32 mouse cellular contexts compared by ENCODE assay signal in genomic region chr2:114727197-114727596, GRCm38 (mm10).
"Had no signal": no experiment of that assay in that cellular context is flagged by ENCODE, and none has a peak within 500 bp of the region (broad histone marks: within the 10 kb centered on the region; RNA-seq: fewer than 3 reads in every experiment).

No protein-coding gene starts in this region.

- H3K27me3 ChIP-seq: limb, embryonic 12.5 days; limb, embryonic 13.5 days; limb, embryonic 15.5 days; liver, embryonic 12.5 days; liver, embryonic 13.5 days; liver, embryonic 15.5 days; lung, embryonic 15.5 days; megakaryocyte, embryonic 14.5 days; midbrain, embryonic 12.5 days; midbrain, embryonic 13.5 days; midbrain, embryonic 15.5 days; neural tube, embryonic 12.5 days had no signal

- H3K4me1 ChIP-seq: limb, embryonic 10.5 days; limb, embryonic 12.5 days; limb, embryonic 13.5 days; limb, embryonic 15.5 days; liver, embryonic 12.5 days; liver, embryonic 13.5 days; liver, embryonic 15.5 days; lung, embryonic 15.5 days; megakaryocyte, embryonic 14.5 days; midbrain, embryonic 10.5 days; midbrain, embryonic 12.5 days; midbrain, embryonic 13.5 days; midbrain, embryonic 15.5 days; neural tube, embryonic 12.5 days had no signal

- H3K36me3 ChIP-seq: limb, embryonic 10.5 days; limb, embryonic 12.5 days; limb, embryonic 13.5 days; limb, embryonic 15.5 days; liver, embryonic 12.5 days; liver, embryonic 13.5 days; liver, embryonic 15.5 days; lung, embryonic 15.5 days; midbrain, embryonic 10.5 days; midbrain, embryonic 12.5 days; midbrain, embryonic 13.5 days; midbrain, embryonic 15.5 days; neural tube, embryonic 12.5 days had no signal

- ATAC-seq: liver, embryonic 12.5 days; liver, postnatal 0 days; lung, postnatal 0 days; midbrain, embryonic 13.5 days; midbrain, embryonic 15.5 days; midbrain, embryonic 16.5 days had no signal

- H3K4me3 ChIP-seq: limb, embryonic 10.5 days; limb, embryonic 12.5 days; limb, embryonic 13.5 days; limb, embryonic 15.5 days; liver, embryonic 12.5 days; liver, embryonic 13.5 days; liver, embryonic 15.5 days; lung, embryonic 15.5 days; megakaryocyte, embryonic 14.5 days; midbrain, embryonic 10.5 days; midbrain, embryonic 12.5 days; midbrain, embryonic 13.5 days; midbrain, embryonic 15.5 days; myocyte; neural tube, embryonic 12.5 days had no signal

- DNase-seq: left cerebral cortex, postnatal 4 days; liver; liver, embryonic 13.5 days; liver, postnatal 0 days; lung, adult 18-20 months; lung, adult 2 months; lung, embryonic 14.5 days; lung, postnatal 10 days; lung, postnatal 14 days; lung, postnatal 36 days; lung, postnatal 4 days; midbrain, embryonic 14.5 days had no signal

- H3K27ac ChIP-seq: limb, embryonic 10.5 days; limb, embryonic 12.5 days; limb, embryonic 13.5 days; limb, embryonic 15.5 days; liver, embryonic 12.5 days; liver, embryonic 13.5 days; liver, embryonic 14.5 days; liver, embryonic 15.5 days; lung, embryonic 15.5 days; macrophage; midbrain, embryonic 10.5 days; midbrain, embryonic 12.5 days; midbrain, embryonic 13.5 days; midbrain, embryonic 15.5 days; neural tube, embryonic 12.5 days had no signal

- H3K9ac ChIP-seq: limb, embryonic 12.5 days; limb, embryonic 13.5 days; limb, embryonic 15.5 days; liver, embryonic 12.5 days; liver, embryonic 13.5 days; liver, embryonic 14.5 days; liver, embryonic 15.5 days; liver, postnatal 0 days; lung, embryonic 14.5 days; lung, embryonic 15.5 days; midbrain, embryonic 12.5 days; midbrain, embryonic 13.5 days; midbrain, embryonic 15.5 days; neural tube, embryonic 12.5 days had no signal

- H3K4me2 ChIP-seq: limb, embryonic 12.5 days; limb, embryonic 13.5 days; limb, embryonic 15.5 days; liver, embryonic 11.5 days; liver, embryonic 12.5 days; liver, embryonic 13.5 days; liver, embryonic 15.5 days; lung, embryonic 14.5 days; lung, embryonic 15.5 days; midbrain, embryonic 11.5 days; midbrain, embryonic 12.5 days; midbrain, embryonic 13.5 days; midbrain, embryonic 15.5 days; neural tube, embryonic 12.5 days had no signal

- H3K9me3 ChIP-seq: limb, embryonic 10.5 days; limb, embryonic 12.5 days; limb, embryonic 13.5 days; limb, embryonic 15.5 days; liver, embryonic 12.5 days; liver, embryonic 13.5 days; liver, embryonic 15.5 days; lung, embryonic 15.5 days; megakaryocyte, embryonic 14.5 days; midbrain, embryonic 10.5 days; midbrain, embryonic 12.5 days; midbrain, embryonic 13.5 days; midbrain, embryonic 15.5 days; neural tube, embryonic 12.5 days had no signal
